Mouse (Mus musculus): Measurements from ENCODE around the gene Wdr83os.

Gene Wdr83os

DNA sequence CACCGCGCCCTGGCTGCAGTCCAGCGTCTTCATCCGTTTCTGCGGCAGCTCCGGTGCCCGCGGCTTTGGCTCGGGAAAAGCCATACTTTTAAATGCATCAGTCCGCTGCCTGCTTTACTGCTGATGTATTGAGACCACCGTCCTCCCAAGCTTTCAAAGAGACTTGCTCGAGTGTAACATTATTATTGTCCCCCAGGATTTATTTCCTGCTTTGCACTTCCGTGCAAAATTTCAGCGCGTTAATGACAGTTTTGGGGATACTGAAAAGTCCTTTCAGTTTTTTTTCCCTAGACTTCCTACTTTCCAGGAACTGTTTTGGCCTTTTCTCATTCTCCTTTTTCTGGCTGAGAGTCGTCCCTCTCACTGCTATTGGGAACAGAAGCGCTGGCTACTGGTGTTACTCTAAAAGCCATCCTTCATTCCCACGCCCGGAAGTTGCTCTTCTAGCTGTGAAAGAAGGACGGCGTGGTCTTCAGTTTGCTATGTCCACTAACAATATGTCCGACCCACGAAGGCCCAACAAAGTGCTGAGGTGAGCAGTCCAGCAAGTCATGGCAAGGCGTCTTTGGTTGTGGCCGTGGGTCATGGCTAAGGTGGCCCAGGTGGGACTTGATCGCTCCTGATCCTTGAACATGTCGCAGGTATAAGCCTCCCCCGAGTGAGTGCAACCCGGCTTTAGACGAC lies at the start of gene Wdr83os:
Gene Wdr83os (plus strand): TSS at position 209 of the 684 bp plus-strand sequence.
- peak; percentile 46 to 50 for DNase-seq

DNA sequence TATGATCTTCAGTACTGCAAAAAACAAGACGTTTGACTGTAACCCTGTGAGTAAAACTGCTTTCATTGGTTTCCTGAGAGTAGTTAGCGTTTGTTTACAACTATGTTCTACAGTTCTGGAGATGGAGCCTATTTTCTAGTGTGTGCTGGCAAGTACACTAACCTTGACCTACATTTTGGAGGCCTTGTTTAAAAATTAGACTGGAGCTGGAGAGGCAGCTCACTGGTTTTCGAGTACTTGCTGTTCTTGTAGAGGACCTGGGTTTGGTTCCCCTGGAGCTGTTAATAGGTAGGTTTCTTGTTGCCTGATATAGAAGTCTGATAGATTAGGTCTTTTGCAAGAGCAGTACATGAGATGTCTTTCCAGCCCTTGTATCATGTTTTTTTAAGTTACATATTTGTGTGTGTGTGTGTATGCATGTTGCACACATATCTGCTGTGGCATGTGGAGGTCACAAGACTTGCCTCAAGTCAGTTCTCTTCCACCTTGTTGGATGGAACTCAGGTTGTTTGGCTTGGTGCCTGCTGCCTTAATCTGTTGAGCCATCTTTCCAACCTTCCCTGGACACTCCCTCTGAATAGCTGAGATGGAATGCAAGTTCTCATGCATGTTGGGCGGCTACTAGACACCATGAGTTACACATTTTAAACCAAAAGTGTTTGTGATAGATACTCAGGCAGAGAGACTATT lies 47.8 kb upstream of the Wdr83os start:
- DNase-seq: no peak

GRCm38 (mm10) chr8:85033867-85034266 lies 46.7 kb upstream of the Wdr83os start:
- peak; percentile 35 to 69 for DNase-seq

DNA sequence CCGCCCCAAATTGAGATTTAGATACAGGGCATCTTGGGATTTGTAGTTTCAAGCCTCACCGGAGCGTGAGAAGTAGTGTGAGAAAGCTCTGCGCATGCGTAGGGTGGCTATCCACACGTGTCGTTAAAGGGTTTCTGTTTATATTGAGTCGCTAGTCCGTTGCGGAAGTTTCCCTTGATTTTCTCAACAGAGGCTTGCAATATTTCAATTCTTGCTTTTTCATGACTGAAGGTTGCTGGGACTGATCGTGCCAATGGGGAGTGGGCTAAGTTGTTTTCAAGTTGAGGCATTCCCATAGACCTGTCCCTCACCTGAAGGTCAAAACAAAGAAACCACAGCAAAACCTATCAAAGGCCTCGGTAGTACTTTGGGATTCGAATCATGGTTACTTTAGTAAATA lies 45.8 kb upstream of the Wdr83os start:
- peak; percentile 79 to 83 for DNase-seq

DNA sequence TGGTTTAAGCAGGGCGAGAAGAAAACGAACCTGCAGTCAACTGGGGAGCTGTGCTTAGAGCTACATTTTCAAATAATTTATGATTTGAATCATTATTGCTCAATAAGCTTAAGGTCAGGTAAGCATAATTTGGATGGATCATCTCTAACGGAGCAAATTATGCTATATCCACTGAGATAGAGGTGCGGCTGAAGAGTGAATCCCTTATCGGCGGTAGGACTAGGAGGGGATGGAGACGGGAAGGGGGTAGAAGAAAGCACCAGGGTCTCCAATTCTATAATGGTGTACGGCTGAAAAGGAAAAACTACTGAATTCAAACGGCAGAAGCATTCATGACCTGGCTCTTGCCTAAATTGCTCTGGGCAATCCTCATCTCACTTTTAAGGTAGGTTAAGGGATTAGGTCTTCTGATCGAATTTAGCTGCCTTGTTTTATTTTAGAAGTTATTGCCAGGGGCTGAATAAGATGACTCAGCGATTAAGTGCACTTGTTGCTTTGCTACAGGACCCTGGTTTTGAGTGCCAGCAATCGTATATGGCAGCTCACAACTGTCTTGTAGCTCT lies 45.3 kb upstream of the Wdr83os start:
- no peak for DNase-seq

GRCm38 (mm10) chr8:85035728-85036310 lies 44.7 kb upstream of the Wdr83os start:
- DNase-seq: no peak

- DNase-seq: no peak
Measured at GRCm38 (mm10) chr8:85036381-85036717, 44.2 kb upstream of the Wdr83os start.

- DNase-seq: peak; percentile 94 to 96
Measured at GRCm38 (mm10) chr8:85036718-85037365, 43.7 kb upstream of the Wdr83os start, which contains the start of gene Tnpo2. Gene Tnpo2, plus strand, starts transcription at chr8:85036915.

DNA sequence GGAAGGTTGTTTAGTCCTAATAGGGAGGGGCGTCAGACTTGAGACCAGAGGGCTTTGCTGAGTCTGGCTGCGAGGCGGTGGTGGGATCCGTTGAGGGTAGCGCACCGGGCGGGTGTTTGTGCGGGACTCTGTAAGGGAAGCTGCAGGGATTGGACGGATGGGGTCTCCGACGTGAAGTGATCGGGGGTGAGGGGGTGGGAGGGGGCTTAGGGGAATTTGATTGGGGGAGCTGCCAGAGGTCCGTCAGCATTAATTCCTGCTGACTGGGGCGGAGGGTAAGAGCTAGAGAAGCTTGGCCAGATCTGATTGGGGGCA lies 43.2 kb upstream of the Wdr83os start:
- no peak for DNase-seq

DNA sequence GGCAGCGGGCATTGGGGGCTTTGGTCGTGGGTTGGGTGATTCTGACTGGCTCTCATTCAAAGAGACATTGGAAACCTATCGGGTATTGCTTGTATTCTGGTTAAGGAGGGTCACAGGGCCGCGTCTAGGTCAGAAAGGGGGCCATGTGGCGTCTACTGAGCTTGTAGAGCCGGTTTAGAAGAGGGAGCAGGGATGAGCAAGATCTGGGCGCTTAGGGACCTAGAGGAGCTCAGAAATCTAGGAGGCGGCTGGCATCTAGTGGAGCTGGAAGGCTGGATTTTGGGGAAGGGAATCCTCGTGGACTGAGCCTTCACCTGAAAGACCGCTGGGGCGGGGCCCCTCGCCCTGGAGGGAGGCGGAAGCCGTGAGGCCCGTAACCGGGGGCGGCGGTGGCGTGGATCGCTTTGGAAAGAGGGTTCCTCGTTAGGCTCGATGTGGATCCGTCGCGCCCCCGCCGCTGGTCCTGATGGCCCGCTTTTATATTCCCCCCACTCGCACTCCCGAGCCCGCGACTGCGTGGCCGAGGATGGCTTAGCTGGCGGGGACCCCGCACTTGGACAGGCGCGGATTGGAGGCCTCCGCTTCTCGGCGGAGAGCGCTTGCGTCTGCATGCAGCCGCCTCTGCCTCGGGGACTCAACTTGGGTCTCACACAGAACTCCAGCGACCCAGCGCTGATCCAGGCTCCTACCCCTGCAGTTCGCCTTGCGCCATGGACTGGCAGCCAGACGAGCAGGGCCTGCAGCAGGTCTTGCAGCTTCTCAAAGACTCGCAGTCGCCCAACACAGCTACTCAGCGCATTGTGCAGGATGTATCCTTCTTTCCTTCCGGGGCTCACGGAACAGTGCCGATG lies 42.6 kb upstream of the Wdr83os start:
- peak; percentile 45 to 49 for DNase-seq

DNA sequence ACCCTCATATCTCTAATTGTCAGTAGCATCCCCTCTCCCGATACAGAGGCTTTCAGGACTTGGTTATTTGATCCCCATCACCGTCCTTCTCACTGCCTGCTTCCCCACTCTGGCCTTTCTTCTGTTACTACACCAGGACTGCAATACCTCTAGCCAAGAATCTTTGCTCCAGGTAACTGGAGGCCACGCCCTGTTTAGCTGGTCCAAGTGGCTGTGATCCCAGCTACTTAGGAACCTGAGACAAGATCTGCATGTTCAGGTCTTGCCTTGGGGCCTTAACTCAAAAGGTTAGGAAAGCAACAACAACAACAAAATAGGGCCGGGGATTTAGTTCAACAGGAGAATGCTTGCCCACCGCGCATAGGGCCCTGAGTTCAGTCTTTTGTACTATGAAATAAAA lies 36.9 kb upstream of the Wdr83os start:
- DNase-seq: no peak

GRCm38 (mm10) chr8:85057367-85057766 lies 23.2 kb upstream of the Wdr83os start:
- no peak for DNase-seq

- peak; percentile 91 to 94 for DNase-seq
Measured at GRCm38 (mm10) chr8:85059879-85060616, 20.5 kb upstream of the Wdr83os start, which contains the start of gene Fbxw9. Gene Fbxw9, plus strand, starts transcription at chr8:85060055.

GRCm38 (mm10) chr8:85062603-85063002 lies 17.9 kb upstream of the Wdr83os start:
- no peak for DNase-seq

DNA sequence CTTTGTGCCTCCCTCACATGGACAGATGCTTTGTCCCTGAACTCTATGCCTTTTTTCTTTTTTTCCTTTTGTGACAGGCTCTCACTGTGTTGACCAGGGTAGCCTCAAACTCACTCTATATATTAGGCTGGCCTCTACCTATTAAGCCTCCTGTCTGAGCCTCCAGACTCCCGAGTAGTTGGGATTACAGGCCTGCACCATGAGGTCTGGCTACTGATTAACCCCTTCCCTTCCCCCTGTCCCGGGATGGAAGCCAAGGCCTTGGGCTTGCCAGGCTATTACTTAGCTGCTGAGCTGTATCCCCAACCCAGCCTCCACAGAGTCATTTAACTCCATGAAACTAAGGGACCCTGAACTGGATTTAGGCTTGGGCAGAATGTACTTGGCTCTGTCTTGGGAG lies 15.3 kb upstream of the Wdr83os start:
- DNase-seq: no peak

DNA sequence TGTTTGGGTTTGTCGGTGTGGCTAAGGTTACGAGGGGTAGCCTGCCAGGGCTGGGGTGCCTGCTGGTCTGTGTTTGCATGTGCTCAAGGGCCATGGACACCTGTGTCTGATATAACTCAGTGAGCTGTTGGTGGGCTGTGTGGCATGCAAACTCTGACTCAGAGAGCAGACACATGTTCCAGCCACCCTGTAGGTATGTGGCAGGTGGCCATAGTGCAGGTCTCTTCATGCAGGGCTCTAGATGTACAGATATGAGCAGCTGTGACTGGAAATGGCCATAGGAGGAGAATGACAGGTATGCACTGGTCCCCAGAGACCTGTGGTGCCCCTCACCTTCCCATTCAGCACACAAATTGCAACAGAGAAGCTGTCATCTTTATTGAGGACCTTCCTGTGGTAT lies 13.4 kb upstream of the Wdr83os start:
- DNase-seq: no peak

DNA sequence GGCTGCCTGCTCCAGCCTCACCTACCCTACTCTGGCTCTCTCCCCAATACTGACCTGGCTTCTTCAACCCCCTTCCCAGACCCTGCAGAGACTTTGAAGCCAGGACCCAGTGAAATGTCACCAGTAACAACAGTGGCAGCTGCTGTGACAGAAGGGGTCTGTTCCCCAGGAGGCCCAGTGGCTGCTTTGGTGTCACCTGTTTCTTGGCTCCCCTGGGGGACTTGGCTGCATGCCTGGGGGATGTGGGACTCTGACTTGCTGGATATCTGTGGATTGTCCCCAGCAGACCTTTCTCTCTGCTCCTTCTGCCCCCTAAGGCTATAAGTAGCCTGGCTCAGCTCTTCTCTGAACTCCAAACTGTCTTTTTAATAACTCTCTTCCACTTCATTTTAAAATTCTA lies 12.6 kb upstream of the Wdr83os start, which contains the start of gene Gm5741:
Gene Gm5741 (minus strand): TSS at position 1 of the 400 bp plus-strand sequence.
- no peak for DNase-seq

DNA sequence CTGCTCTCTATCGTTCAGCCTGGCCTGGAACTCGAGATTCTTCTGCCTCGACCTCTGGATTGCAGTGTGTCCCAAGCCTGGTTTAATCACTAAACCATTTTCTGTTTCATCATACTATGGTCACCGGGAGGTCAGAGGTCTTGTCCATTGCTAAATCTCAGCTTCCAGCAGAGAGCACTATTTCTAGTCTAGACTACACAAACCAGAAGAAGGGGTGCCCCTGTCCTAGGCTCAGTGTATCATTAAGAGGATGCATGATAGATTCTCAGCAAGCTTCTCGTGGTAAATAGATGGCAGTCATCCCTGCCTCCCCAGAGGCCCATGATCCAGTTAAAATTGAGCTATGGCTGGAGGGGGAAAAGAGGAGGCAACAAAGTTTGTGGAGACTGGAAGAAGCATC lies 9.5 kb upstream of the Wdr83os start:
- no peak for DNase-seq

- peak; percentile 92 to 94 for DNase-seq
Measured at GRCm38 (mm10) chr8:85071514-85072281, 8.8 kb upstream of the Wdr83os start, which contains the start of gene Dhps. Gene Dhps, plus strand, starts transcription at chr8:85071757.

GRCm38 (mm10) chr8:85072364-85072929 lies 8.1 kb upstream of the Wdr83os start:
- no peak for DNase-seq

All from lung, adult 18-20 months (tissue).